Mouse (Mus musculus) gonadal fat pad, adult 2 months (tissue): ENCODE measurements around the gene Kmt2d. TPM values are rescaled to one million over a fixed set of nuclear protein-coding genes. Genes with fewer than 3 reads are reported as not detected.
A peak's percentile ranks its signal among the peaks of the same experiment; 100 is the strongest.

Experiments
- DNase-seq: peaks from one replicate; pipeline ENCODE4 v3.0.0-alpha.2; 2012; ENCODE audit warnings: low read depth
- polyA plus RNA-seq: library from polyadenylated mRNA; depleted of rRNA; stranded (reverse); fragments of >200 nt; gene quantifications from 2 replicates; pipeline ENCODE4 v1.2.3, GENCODE M21; 2012

The Kmt2d gene
- polyA plus RNA-seq, 1 experiment: 14.9 TPM

- DNase-seq: no peak
Observed at GRCm38 (mm10) chr15:98887526-98887925, 16.5 kb upstream of the Kmt2d start.

GRCm38 (mm10) chr15:98886667-98887387 lies 15.8 kb upstream of the Kmt2d start:
- no peak for DNase-seq

- DNase-seq: no peak
Observed at GRCm38 (mm10) chr15:98884106-98884505, 13.1 kb upstream of the Kmt2d start.

- no peak for DNase-seq
Observed at GRCm38 (mm10) chr15:98883661-98884060, 12.7 kb upstream of the Kmt2d start.

- DNase-seq: no peak
Observed at GRCm38 (mm10) chr15:98881656-98882008, 10.6 kb upstream of the Kmt2d start.

- peak; percentile 51 for DNase-seq
Observed at GRCm38 (mm10) chr15:98880978-98881655, 10.1 kb upstream of the Kmt2d start.

- DNase-seq: no peak
Observed at GRCm38 (mm10) chr15:98877331-98877730, 6.3 kb upstream of the Kmt2d start.

- DNase-seq: peak; percentile 86
Observed at GRCm38 (mm10) chr15:98871916-98872888, 1.2 kb upstream of the Kmt2d start.

GRCm38 (mm10) chr15:98870179-98871069 lies 580 bp downstream of the Kmt2d start:
- DNase-seq: no peak

- DNase-seq: no peak
Observed at GRCm38 (mm10) chr15:98869342-98870178, 1.4 kb downstream of the Kmt2d start.

- no peak for DNase-seq
Observed at GRCm38 (mm10) chr15:98868346-98869063, 2.5 kb downstream of the Kmt2d start.

GRCm38 (mm10) chr15:98867321-98867720 lies 3.7 kb downstream of the Kmt2d start:
- no peak for DNase-seq

GRCm38 (mm10) chr15:98866501-98866900 lies 4.5 kb downstream of the Kmt2d start:
- no peak for DNase-seq

- DNase-seq: no peak
Observed at GRCm38 (mm10) chr15:98865771-98866170, 5.2 kb downstream of the Kmt2d start.

GRCm38 (mm10) chr15:98864951-98865350 lies 6.1 kb downstream of the Kmt2d start:
- DNase-seq: no peak

GRCm38 (mm10) chr15:98863451-98863958 lies 7.5 kb downstream of the Kmt2d start:
- no peak for DNase-seq

GRCm38 (mm10) chr15:98861701-98862410 lies 9.1 kb downstream of the Kmt2d start:
- DNase-seq: no peak

GRCm38 (mm10) chr15:98860921-98861320 lies 10.1 kb downstream of the Kmt2d start:
- no peak for DNase-seq
